Mouse (Mus musculus) stomach, postnatal 0 days (tissue): ENCODE measurements around the gene Itga9. TPM values are rescaled to one million over a fixed set of nuclear protein-coding genes. Genes with fewer than 3 reads are reported as not detected.

Source experiments
- ATAC-seq: fragments of 200-750 bp; cut with Nextera tagmentation; 2 replicates; pipeline ENCODE4 v1.8.0; 2017; ENCODE audit not compliant: low FRiP score, low TSS enrichment
- DNase-seq: peaks from one replicate; pipeline ENCODE4 v3.0.0-alpha.2; 2016; ENCODE audit warnings: low spot score
- H3K27ac ChIP-seq: fragments of 300-500 bp; sonication (generic); replicated peaks from 2 replicates; pipeline ENCODE4 v1.5.1; 2014; ENCODE audit warnings: mild to moderate bottlenecking, control low read depth
- H3K27me3 ChIP-seq: fragments of 300-500 bp; sonication (generic); 2 replicates; pipeline ENCODE4 v1.6.1; 2014; ENCODE audit warnings: low read length; ENCODE audit not compliant: control insufficient read depth, insufficient read depth
- H3K36me3 ChIP-seq: fragments of 300-500 bp; sonication (generic); 2 replicates; pipeline ENCODE4 v1.6.1; 2014; ENCODE audit warnings: low read length, mixed read lengths; ENCODE audit not compliant: control insufficient read depth, insufficient read depth
- H3K4me1 ChIP-seq: fragments of 300-500 bp; sonication (generic); replicated peaks from 2 replicates; pipeline ENCODE4 v1.6.1; 2014; ENCODE audit warnings: antibody characterized with exemption; ENCODE audit not compliant: control insufficient read depth, insufficient read depth
- H3K4me2 ChIP-seq: fragments of 300-500 bp; sonication (generic); replicated peaks from 2 replicates; pipeline ENCODE4 v1.6.1; 2014; ENCODE audit warnings: low read depth, mild to moderate bottlenecking, control low read depth, moderate library complexity
- H3K4me3 ChIP-seq: fragments of 300-500 bp; sonication (generic); 2 replicates; pipeline ENCODE4 v1.5.1; 2014; ENCODE audit warnings: low read depth, low read length, control low read depth
- H3K9ac ChIP-seq: fragments of 300-500 bp; sonication (generic); 2 replicates; pipeline ENCODE4 v1.6.1; 2014; ENCODE audit warnings: mild to moderate bottlenecking, low read length, control low read depth, mixed read lengths
- H3K9me3 ChIP-seq: fragments of 300-500 bp; sonication (generic); 2 replicates; pipeline ENCODE4 v1.6.1; 2016; ENCODE audit warnings: low read length; ENCODE audit not compliant: control insufficient read depth
- CTCF ChIP-seq: IDR thresholded peaks from 2 replicates; pipeline ENCODE4 v1.5.1; 2016; ENCODE audit warnings: antibody characterized with exemption, low read depth, mild to moderate bottlenecking, moderate library complexity
- EP300 ChIP-seq: optimal IDR thresholded peaks from 2 replicates; pipeline ENCODE3; 2016; ENCODE audit warnings: antibody characterized with exemption
- WGBS: fragments of 180-500 bp; shearing (Covaris S2); extraction: QIAGEN DNeasy Blood & Tissue Kit; methylation state at CpG from one replicate; pipeline ENCODE4 v1.1.7; 2014; 5-methylcytosine and 5-hydroxymethylcytosine counted together
- polyA plus RNA-seq: library from polyadenylated mRNA; unstranded; fragments of >200 nt; fragmentation: Nextera tagmentation; extraction: Ambion mirVana; gene quantifications from 2 replicates; pipeline ENCODE4 v1.2.1, GENCODE M21; 2015

The Itga9 gene
- polyA plus RNA-seq, 1 experiment from 2014 or later, result 5.3 TPM

DNA sequence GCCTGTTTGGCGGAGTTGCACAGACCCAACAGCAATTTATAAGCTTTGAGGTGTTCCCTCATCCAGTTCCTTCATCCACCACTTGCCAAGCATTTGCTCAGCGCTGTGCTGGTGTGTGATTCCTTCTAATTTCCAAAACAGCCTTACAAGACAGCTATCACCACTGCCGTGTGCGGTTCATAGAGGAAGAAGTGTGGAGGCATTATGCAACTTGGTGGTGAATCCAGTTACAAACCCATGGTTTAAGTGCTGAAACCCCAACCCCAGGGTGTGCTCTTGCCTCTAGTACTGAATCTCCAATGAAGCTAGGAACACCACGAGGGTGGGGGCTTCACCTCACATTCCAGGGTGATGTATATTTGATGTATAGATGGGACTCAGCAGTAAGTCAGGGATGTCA lies 53.3 kb downstream of the Itga9 start:
- Histone ChIP-seq H3K9me3 (no peaks in the 10 kb centered on the region), H3K4me3 (no peak overlapping the region), H3K9ac (no peak overlapping the region), H3K27ac (no peak overlapping the region), H3K36me3 (no peaks in the 10 kb centered on the region), H3K27me3 (no peaks in the 10 kb centered on the region), H3K4me1 (no peaks in the 10 kb centered on the region), H3K4me2 (no peak overlapping the region)
- no peak for TF ChIP-seq CTCF
- TF ChIP-seq EP300, result no peak
- ATAC-seq, result no peak
- no peak for DNase-seq
- 78% methylated on average over 5 of the region's 5 CpGs for WGBS

DNA sequence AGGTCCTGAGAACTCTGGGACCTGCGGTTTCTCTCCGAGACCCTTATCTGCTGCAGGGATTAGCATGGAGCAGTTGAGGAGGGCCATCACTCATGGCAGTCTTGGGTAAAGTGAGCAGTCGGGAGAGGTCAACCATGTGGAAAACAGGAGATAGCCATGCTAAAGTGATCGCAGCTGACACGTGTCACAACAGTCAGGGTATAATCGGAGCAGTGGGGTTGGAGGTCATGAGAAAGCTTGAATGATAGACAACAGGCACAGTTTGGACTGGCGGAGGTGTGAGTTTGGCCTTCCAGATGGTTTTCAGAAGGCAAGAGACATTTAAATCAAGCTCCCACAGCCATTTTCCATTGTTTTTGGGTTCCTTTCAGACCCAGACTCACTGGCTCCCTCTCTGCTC lies 53.8 kb downstream of the Itga9 start:
- Histone ChIP-seq H3K4me1 (no peaks in the 10 kb centered on the region), H3K4me3 (no peak overlapping the region), H3K4me2 (no peak overlapping the region), H3K27me3 (no peaks in the 10 kb centered on the region), H3K9me3 (no peaks in the 10 kb centered on the region), H3K27ac (no peak overlapping the region), H3K9ac (no peak overlapping the region), H3K36me3 (no peaks in the 10 kb centered on the region)
- DNase-seq, result no peak
- ATAC-seq, result no peak
- 69% methylated on average over 7 of the region's 7 CpGs for WGBS
- TF ChIP-seq EP300 (no peak), CTCF (no peak)

DNA sequence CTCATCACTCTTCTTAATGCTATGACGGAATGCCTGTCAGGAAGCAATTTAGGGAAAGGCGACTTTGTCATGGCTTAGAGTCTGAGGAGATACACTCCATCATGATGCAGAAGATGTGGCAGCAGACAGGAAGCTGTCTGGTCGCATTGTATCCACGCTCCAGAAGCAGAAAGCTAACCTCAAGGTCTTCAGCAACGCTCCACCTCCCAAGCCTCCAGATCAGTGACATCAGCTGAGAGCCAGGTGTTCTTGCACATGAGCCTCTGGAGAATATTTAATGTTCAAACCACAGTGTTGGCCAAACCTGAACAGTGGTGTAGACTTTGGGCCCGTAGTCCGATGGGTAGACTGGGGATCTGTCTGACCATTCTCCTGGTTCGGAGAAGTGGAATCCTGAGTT lies 55.5 kb downstream of the Itga9 start:
- Histone ChIP-seq H3K27me3 (no peaks in the 10 kb centered on the region), H3K36me3 (no peaks in the 10 kb centered on the region), H3K9me3 (no peaks in the 10 kb centered on the region), H3K4me3 (no peak overlapping the region), H3K27ac (no peak overlapping the region), H3K4me1 (no peaks in the 10 kb centered on the region), H3K9ac (no peak overlapping the region), H3K4me2 (no peak overlapping the region)
- DNase-seq (no peak), ATAC-seq (no peak)
- TF ChIP-seq EP300 (no peak), CTCF (no peak)
- 84% methylated on average over 8 of the region's 8 CpGs for WGBS

DNA sequence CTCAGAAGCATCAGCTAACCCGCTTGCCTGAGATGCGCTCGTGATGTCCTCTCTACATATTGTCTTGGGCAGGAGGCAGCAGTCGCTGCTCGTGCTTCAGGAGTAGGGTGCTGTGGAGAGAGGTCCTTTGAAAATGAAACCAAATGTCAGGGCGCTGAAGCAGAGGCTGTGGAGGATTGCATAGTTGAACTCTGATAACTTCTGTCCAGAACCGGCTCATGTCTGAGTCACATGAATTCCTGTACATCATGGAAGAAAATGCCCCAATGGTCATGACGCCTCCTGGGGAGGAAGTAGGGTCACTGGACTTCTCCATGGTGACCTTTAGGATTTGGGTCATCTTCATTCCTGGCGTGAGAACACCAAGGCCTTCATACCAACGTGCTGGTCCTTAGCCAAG lies 56.0 kb downstream of the Itga9 start:
- no peak overlapping the region for H3K9ac ChIP-seq
- WGBS, result 90% methylated on average over 10 of the region's 10 CpGs
- no peak for ATAC-seq

DNA sequence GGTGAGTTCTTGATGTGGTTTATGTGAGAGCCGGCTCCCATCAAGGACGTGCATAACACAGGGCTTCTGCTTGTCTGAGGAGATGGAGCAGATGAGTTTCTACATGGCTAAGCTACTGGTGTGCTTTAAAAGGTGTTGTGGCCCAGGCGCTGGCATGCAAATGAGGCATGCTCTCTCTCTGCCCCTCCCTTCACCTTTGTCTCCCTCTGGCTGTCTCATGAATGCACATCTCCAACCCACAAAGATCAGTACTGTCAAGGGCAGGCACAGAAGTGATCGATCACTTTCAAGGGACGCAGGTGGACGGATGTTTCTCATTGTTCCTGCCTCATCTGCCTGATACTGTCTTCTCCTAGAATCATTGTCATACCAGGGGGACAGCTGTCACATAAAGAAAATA lies 57.4 kb downstream of the Itga9 start:
- H3K4me3 ChIP-seq, result no peak overlapping the region
- H3K27ac ChIP-seq, result no peak overlapping the region
- TF ChIP-seq EP300 (no peak), CTCF (no peak)
- WGBS, result 70% methylated on average over 6 of the region's 6 CpGs
- no peaks in the 10 kb centered on the region for H3K4me1 ChIP-seq
- no peaks in the 10 kb centered on the region for H3K9me3 ChIP-seq
- H3K27me3 ChIP-seq, result no peaks in the 10 kb centered on the region
- H3K9ac ChIP-seq, result no peak overlapping the region
- no peak for DNase-seq
- H3K4me2 ChIP-seq, result no peak overlapping the region
- no peaks in the 10 kb centered on the region for H3K36me3 ChIP-seq
- ATAC-seq, result no peak

More for the DNA sequence above, 56.0 kb downstream of the Itga9 start:
- Histone ChIP-seq H3K27me3 (no peaks in the 10 kb centered on the region), H3K4me2 (no peak overlapping the region), H3K27ac (no peak overlapping the region), H3K36me3 (no peaks in the 10 kb centered on the region), H3K9me3 (no peaks in the 10 kb centered on the region), H3K4me3 (no peak overlapping the region), H3K4me1 (no peaks in the 10 kb centered on the region)
- no peak for DNase-seq
- TF ChIP-seq EP300 (no peak), CTCF (no peak)

DNA sequence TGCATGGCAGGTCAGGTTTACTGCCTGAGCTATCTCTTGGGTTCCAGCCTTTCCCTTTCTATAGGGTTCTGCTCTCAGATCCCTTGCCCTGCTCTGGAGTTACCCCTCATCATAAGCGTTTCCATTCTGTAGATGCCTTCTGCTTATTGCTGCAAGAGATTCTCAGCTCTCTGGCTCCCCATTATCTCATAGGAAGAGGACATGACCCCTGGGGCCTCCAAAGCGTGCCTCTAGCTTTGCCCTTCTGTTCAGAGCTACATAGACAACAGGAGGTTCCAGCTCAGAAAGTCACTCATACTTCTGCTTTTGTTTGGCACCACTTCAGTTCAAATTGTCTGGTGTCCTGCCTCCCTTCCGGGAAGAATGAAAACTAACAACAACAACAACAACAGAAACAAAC lies 59.6 kb downstream of the Itga9 start:
- Histone ChIP-seq H3K27ac (no peak overlapping the region), H3K4me3 (no peak overlapping the region), H3K4me2 (no peak overlapping the region), H3K9me3 (no peaks in the 10 kb centered on the region), H3K36me3 (no peaks in the 10 kb centered on the region), H3K9ac (no peak overlapping the region), H3K4me1 (no peaks in the 10 kb centered on the region), H3K27me3 (no peaks in the 10 kb centered on the region)
- TF ChIP-seq CTCF (no peak), EP300 (no peak)
- no peak for ATAC-seq
- DNase-seq, result no peak
- 71% methylated on average over 3 of the region's 3 CpGs for WGBS
